Mouse (Mus musculus): ENCODE results near the gene Calml3. TPM values are rescaled to one million over a fixed set of nuclear protein-coding genes. Genes with fewer than 3 reads are reported as not detected.
A peak's percentile ranks its signal among the peaks of the same experiment; 100 is the strongest.

Gene Calml3
- polyA plus RNA-seq, 1 experiment from 2014 or later: 0.76 TPM

GRCm38 (mm10) chr13:3787644-3788043, 16.5 kb downstream of the Calml3 start:
- WGBS: 87% methylated on average over 3 of the region's 3 CpGs
- no peak overlapping the region for H3K4me3 ChIP-seq (ENCODE audit: low read length)
- no peaks in the 10 kb centered on the region for H3K9me3 ChIP-seq (ENCODE audit: low read length)
- H3K4me1 ChIP-seq (ENCODE audit: insufficient read depth, low read length): no peaks in the 10 kb centered on the region
- H3K27ac ChIP-seq (ENCODE audit: low read length): no peak overlapping the region
- H3K4me2 ChIP-seq (replicated peaks; ENCODE audit: low read depth, low read length): no peak overlapping the region
- no peaks in the 10 kb centered on the region for H3K27me3 ChIP-seq (ENCODE audit: insufficient read depth, low read length)
- no peak overlapping the region for H3K9ac ChIP-seq (replicated peaks; ENCODE audit: low read length)
- no peaks in the 10 kb centered on the region for H3K36me3 ChIP-seq (ENCODE audit: insufficient read depth, low read length)
- ATAC-seq (ENCODE audit: low FRiP score, low TSS enrichment): no peak

GRCm38 (mm10) chr13:3787102-3787501, 17.0 kb downstream of the Calml3 start:
- no peaks in the 10 kb centered on the region for H3K9me3 ChIP-seq (ENCODE audit: low read length)
- no peak overlapping the region for H3K27ac ChIP-seq (ENCODE audit: low read length)
- no peaks in the 10 kb centered on the region for H3K36me3 ChIP-seq (ENCODE audit: insufficient read depth, low read length)
- H3K4me1 ChIP-seq (ENCODE audit: insufficient read depth, low read length): no peaks in the 10 kb centered on the region
- 45% methylated on average over 4 of the region's 4 CpGs for WGBS
- H3K27me3 ChIP-seq (ENCODE audit: insufficient read depth, low read length): no peaks in the 10 kb centered on the region
- H3K4me2 ChIP-seq (replicated peaks; ENCODE audit: low read depth, low read length): no peak overlapping the region
- no peak for ATAC-seq (ENCODE audit: low FRiP score, low TSS enrichment)
- H3K4me3 ChIP-seq (ENCODE audit: low read length): no peak overlapping the region
- H3K9ac ChIP-seq (replicated peaks; ENCODE audit: low read length): no peak overlapping the region

GRCm38 (mm10) chr13:3783621-3784020, 20.5 kb downstream of the Calml3 start:
- whole genome bisulfite sequencing: 72% methylated on average over 2 of the region's 2 CpGs
- ATAC-seq (ENCODE audit: low FRiP score, low TSS enrichment): no peak

GRCm38 (mm10) chr13:3782499-3782898, 21.6 kb downstream of the Calml3 start:
- H3K9ac ChIP-seq (replicated peaks; ENCODE audit: low read length): no peak overlapping the region
- 0 out of 2 replicates have a peak, but pooled peaks have one; percentile 12 for ATAC-seq (ENCODE audit: low FRiP score, low TSS enrichment)
- H3K36me3 ChIP-seq (ENCODE audit: insufficient read depth, low read length): no peaks in the 10 kb centered on the region
- no peaks in the 10 kb centered on the region for H3K4me1 ChIP-seq (ENCODE audit: insufficient read depth, low read length)
- no peak overlapping the region for H3K4me2 ChIP-seq (replicated peaks; ENCODE audit: low read depth, low read length)
- no peaks in the 10 kb centered on the region for H3K27me3 ChIP-seq (ENCODE audit: insufficient read depth, low read length)
- WGBS: 37% methylated on average over 2 of the region's 2 CpGs
- H3K4me3 ChIP-seq (ENCODE audit: low read length): no peak overlapping the region
- H3K9me3 ChIP-seq (ENCODE audit: low read length): no peaks in the 10 kb centered on the region
- H3K27ac ChIP-seq (ENCODE audit: low read length): no peak overlapping the region

More at GRCm38 (mm10) chr13:3783621-3784020, 20.5 kb downstream of the Calml3 start:
- Histone ChIP-seq H3K9ac (replicated peaks; ENCODE audit: low read length) (no peak overlapping the region), H3K27me3 (ENCODE audit: insufficient read depth, low read length) (no peaks in the 10 kb centered on the region), H3K9me3 (ENCODE audit: low read length) (no peaks in the 10 kb centered on the region), H3K36me3 (ENCODE audit: insufficient read depth, low read length) (no peaks in the 10 kb centered on the region), H3K4me2 (replicated peaks; ENCODE audit: low read depth, low read length) (no peak overlapping the region), H3K4me3 (ENCODE audit: low read length) (no peak overlapping the region), H3K27ac (ENCODE audit: low read length) (no peak overlapping the region), H3K4me1 (ENCODE audit: insufficient read depth, low read length) (no peaks in the 10 kb centered on the region)

- Histone ChIP-seq H3K27me3 (ENCODE audit: insufficient read depth, low read length) (no peaks in the 10 kb centered on the region), H3K4me1 (ENCODE audit: insufficient read depth, low read length) (0 out of 2 replicates have a peak, but pooled peaks cover 2% of the 10 kb centered on the region), H3K27ac (ENCODE audit: low read length) (no peak overlapping the region), H3K4me2 (replicated peaks; ENCODE audit: low read depth, low read length) (no peak overlapping the region), H3K4me3 (ENCODE audit: low read length) (no peak overlapping the region), H3K36me3 (ENCODE audit: insufficient read depth, low read length) (no peaks in the 10 kb centered on the region), H3K9me3 (ENCODE audit: low read length) (no peaks in the 10 kb centered on the region), H3K9ac (replicated peaks; ENCODE audit: low read length) (no peak overlapping the region)
- no peak for ATAC-seq (ENCODE audit: low FRiP score, low TSS enrichment)
- WGBS: 82% methylated on average over 8 of the region's 8 CpGs
Measured at GRCm38 (mm10) chr13:3779575-3780226, 24.4 kb downstream of the Calml3 start.

- Histone ChIP-seq H3K27me3 (ENCODE audit: insufficient read depth, low read length) (no peaks in the 10 kb centered on the region), H3K4me3 (ENCODE audit: low read length) (no peak overlapping the region), H3K9ac (replicated peaks; ENCODE audit: low read length) (no peak overlapping the region), H3K27ac (ENCODE audit: low read length) (no peak overlapping the region), H3K36me3 (ENCODE audit: insufficient read depth, low read length) (no peaks in the 10 kb centered on the region), H3K4me2 (replicated peaks; ENCODE audit: low read depth, low read length) (no peak overlapping the region), H3K4me1 (ENCODE audit: insufficient read depth, low read length) (0 out of 2 replicates have a peak, but pooled peaks cover 2% of the 10 kb centered on the region), H3K9me3 (ENCODE audit: low read length) (no peaks in the 10 kb centered on the region)
- WGBS: 78% methylated on average over 4 of the region's 4 CpGs
- no peak for ATAC-seq (ENCODE audit: low FRiP score, low TSS enrichment)
Measured at GRCm38 (mm10) chr13:3778591-3779364, 25.3 kb downstream of the Calml3 start.

- Histone ChIP-seq H3K4me1 (ENCODE audit: insufficient read depth, low read length) (0 out of 2 replicates have a peak, but pooled peaks cover 2% of the 10 kb centered on the region), H3K9ac (replicated peaks; ENCODE audit: low read length) (no peak overlapping the region), H3K27ac (ENCODE audit: low read length) (no peak overlapping the region), H3K36me3 (ENCODE audit: insufficient read depth, low read length) (no peaks in the 10 kb centered on the region), H3K4me3 (ENCODE audit: low read length) (no peak overlapping the region), H3K9me3 (ENCODE audit: low read length) (no peaks in the 10 kb centered on the region), H3K27me3 (ENCODE audit: insufficient read depth, low read length) (no peaks in the 10 kb centered on the region), H3K4me2 (replicated peaks; ENCODE audit: low read depth, low read length) (no peak overlapping the region)
- no peak for ATAC-seq (ENCODE audit: low FRiP score, low TSS enrichment)
- 72% methylated on average over 5 of the region's 5 CpGs for WGBS
Measured at GRCm38 (mm10) chr13:3777216-3777912, 26.8 kb downstream of the Calml3 start.

GRCm38 (mm10) chr13:3776446-3776845, 27.7 kb downstream of the Calml3 start:
- Histone ChIP-seq H3K4me1 (ENCODE audit: insufficient read depth, low read length) (0 out of 2 replicates have a peak, but pooled peaks cover 2% of the 10 kb centered on the region), H3K9me3 (ENCODE audit: low read length) (no peaks in the 10 kb centered on the region), H3K4me3 (ENCODE audit: low read length) (no peak overlapping the region), H3K9ac (replicated peaks; ENCODE audit: low read length) (no peak overlapping the region), H3K27me3 (ENCODE audit: insufficient read depth, low read length) (no peaks in the 10 kb centered on the region), H3K36me3 (ENCODE audit: insufficient read depth, low read length) (no peaks in the 10 kb centered on the region), H3K4me2 (replicated peaks; ENCODE audit: low read depth, low read length) (no peak overlapping the region), H3K27ac (ENCODE audit: low read length) (no peak overlapping the region)
- ATAC-seq (ENCODE audit: low FRiP score, low TSS enrichment): 0 out of 2 replicates have a peak, but pooled peaks have one; percentile 22
- WGBS: 83% methylated on average over 4 of the region's 4 CpGs

- Histone ChIP-seq H3K4me3 (ENCODE audit: low read length) (no peak overlapping the region), H3K4me1 (ENCODE audit: insufficient read depth, low read length) (peaks cover 14% of the 10 kb centered on the region), H3K27me3 (ENCODE audit: insufficient read depth, low read length) (no peaks in the 10 kb centered on the region), H3K27ac (ENCODE audit: low read length) (no peak overlapping the region), H3K36me3 (ENCODE audit: insufficient read depth, low read length) (no peaks in the 10 kb centered on the region), H3K9me3 (ENCODE audit: low read length) (no peaks in the 10 kb centered on the region), H3K9ac (replicated peaks; ENCODE audit: low read length) (no peak overlapping the region), H3K4me2 (replicated peaks; ENCODE audit: low read depth, low read length) (no peak overlapping the region)
- no peak for ATAC-seq (ENCODE audit: low FRiP score, low TSS enrichment)
- 81% methylated on average over 4 of the region's 4 CpGs for WGBS
Measured at GRCm38 (mm10) chr13:3774991-3775390, 29.1 kb downstream of the Calml3 start.
